Mouse (Mus musculus) intestine, embryonic 15.5 days (tissue): ENCODE measurements around the gene Cldn10. TPM values are rescaled to one million over a fixed set of nuclear protein-coding genes. Genes with fewer than 3 reads are reported as not detected.
A peak's percentile ranks its signal among the peaks of the same experiment; 100 is the strongest.

Source experiments
- ATAC-seq: fragments of 200-750 bp; cut with Nextera tagmentation; 2 replicates; pipeline ENCODE4 v1.8.0; 2017; ENCODE audit warnings: moderate TSS enrichment, moderate library complexity
- H3K27ac ChIP-seq: fragments of 300-500 bp; sonication (generic); 2 replicates; pipeline ENCODE4 v1.5.1; 2015; ENCODE audit warnings: mild to moderate bottlenecking, inconsistent platforms
- H3K27me3 ChIP-seq: fragments of 300-500 bp; sonication (generic); replicated peaks from 2 replicates; pipeline ENCODE4 v1.6.1; 2015; ENCODE audit warnings: inconsistent platforms
- H3K36me3 ChIP-seq: fragments of 300-500 bp; sonication (generic); 2 replicates; pipeline ENCODE4 v1.6.1; 2015; ENCODE audit warnings: inconsistent platforms
- H3K4me1 ChIP-seq: fragments of 300-500 bp; sonication (generic); replicated peaks from 2 replicates; pipeline ENCODE4 v1.6.1; 2015; ENCODE audit warnings: inconsistent platforms
- H3K4me2 ChIP-seq: fragments of 300-500 bp; sonication (generic); replicated peaks from 2 replicates; pipeline ENCODE4 v1.6.1; 2015; ENCODE audit warnings: mild to moderate bottlenecking, inconsistent platforms
- H3K4me3 ChIP-seq: fragments of 300-500 bp; sonication (generic); replicated peaks from 2 replicates; pipeline ENCODE4 v1.5.1; 2015; ENCODE audit warnings: inconsistent platforms
- H3K9ac ChIP-seq: fragments of 300-500 bp; sonication (generic); 2 replicates; pipeline ENCODE4 v1.6.1; 2015; ENCODE audit warnings: inconsistent platforms
- H3K9me3 ChIP-seq: fragments of 300-500 bp; sonication (generic); 2 replicates; pipeline ENCODE4 v1.6.1; 2016; ENCODE audit warnings: inconsistent platforms
- WGBS: fragments of 180-500 bp; shearing (Covaris S2); methylation state at CpG from one replicate; pipeline ENCODE4 v1.1.7; 2015; 5-methylcytosine and 5-hydroxymethylcytosine counted together
- polyA plus RNA-seq: library from polyadenylated mRNA; unstranded; fragments of >200 nt; fragmentation: Nextera tagmentation; extraction: Ambion mirVana; gene quantifications from 2 replicates; pipeline ENCODE4 v1.2.1, GENCODE M21; 2015

The Cldn10 gene
- polyA plus RNA-seq, 1 experiment from 2014 or later = 19.7 TPM

DNA sequence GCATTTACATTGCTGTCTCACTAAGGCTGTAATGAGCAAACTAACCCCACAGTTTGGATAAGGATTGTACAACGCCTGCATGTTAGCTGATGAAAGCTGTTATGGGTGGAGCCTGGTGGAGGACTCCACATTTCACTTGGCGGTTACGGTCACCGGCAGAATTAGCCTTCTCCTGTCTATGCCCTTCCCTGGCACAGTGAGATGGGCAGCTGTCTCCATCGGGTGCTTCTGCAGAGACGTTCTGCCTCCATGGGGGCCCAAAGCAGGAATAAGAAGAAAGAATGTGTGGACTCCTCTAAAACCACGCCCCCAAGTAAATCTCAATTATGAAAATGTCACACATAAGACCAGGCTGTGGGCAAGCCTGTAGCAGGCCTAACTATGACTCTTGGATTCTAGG, 21.8 kb upstream of the Cldn10 start:
- WGBS = 65% methylated on average over 7 of the region's 7 CpGs
- Histone ChIP-seq H3K9ac (no peak overlapping the region), H3K36me3 (no peaks in the 10 kb centered on the region), H3K4me2 (no peak overlapping the region), H3K27ac (no peak overlapping the region), H3K4me1 (no peaks in the 10 kb centered on the region), H3K4me3 (no peak overlapping the region), H3K9me3 (no peaks in the 10 kb centered on the region), H3K27me3 (no peaks in the 10 kb centered on the region; the same call in 1 of the 2 replicates)
- no peak for ATAC-seq

GRCm38 (mm10) chr14:118766368-118766767, 21.3 kb upstream of the Cldn10 start:
- no peak for ATAC-seq
- Histone ChIP-seq H3K27me3 (no peaks in the 10 kb centered on the region; the same call in 1 of the 2 replicates), H3K9ac (no peak overlapping the region), H3K36me3 (no peaks in the 10 kb centered on the region), H3K4me1 (no peaks in the 10 kb centered on the region), H3K4me3 (no peak overlapping the region), H3K4me2 (no peak overlapping the region), H3K27ac (no peak overlapping the region), H3K9me3 (no peaks in the 10 kb centered on the region)
- WGBS = 56% methylated on average over 5 of the region's 5 CpGs

GRCm38 (mm10) chr14:118767673-118768353, 19.9 kb upstream of the Cldn10 start:
- Histone ChIP-seq H3K36me3 (no peaks in the 10 kb centered on the region), H3K9me3 (no peaks in the 10 kb centered on the region), H3K27me3 (no peaks in the 10 kb centered on the region; the same call in 1 of the 2 replicates), H3K4me3 (no peak overlapping the region), H3K27ac (no peak overlapping the region), H3K4me2 (no peak overlapping the region), H3K9ac (no peak overlapping the region), H3K4me1 (no peaks in the 10 kb centered on the region)
- WGBS = 34% methylated on average over 14 of the region's 14 CpGs
- ATAC-seq = peak; percentile 88

- Histone ChIP-seq H3K9me3 (no peaks in the 10 kb centered on the region), H3K36me3 (no peaks in the 10 kb centered on the region), H3K27ac (no peak overlapping the region), H3K4me2 (no peak overlapping the region), H3K27me3 (no peaks in the 10 kb centered on the region; the same call in 1 of the 2 replicates), H3K4me1 (no peaks in the 10 kb centered on the region), H3K4me3 (no peak overlapping the region), H3K9ac (no peak overlapping the region)
- 50% methylated on average over 17 of the region's 17 CpGs for WGBS
- ATAC-seq = peak; percentile 45
Measured at GRCm38 (mm10) chr14:118768354-118768713, 19.4 kb upstream of the Cldn10 start.

DNA sequence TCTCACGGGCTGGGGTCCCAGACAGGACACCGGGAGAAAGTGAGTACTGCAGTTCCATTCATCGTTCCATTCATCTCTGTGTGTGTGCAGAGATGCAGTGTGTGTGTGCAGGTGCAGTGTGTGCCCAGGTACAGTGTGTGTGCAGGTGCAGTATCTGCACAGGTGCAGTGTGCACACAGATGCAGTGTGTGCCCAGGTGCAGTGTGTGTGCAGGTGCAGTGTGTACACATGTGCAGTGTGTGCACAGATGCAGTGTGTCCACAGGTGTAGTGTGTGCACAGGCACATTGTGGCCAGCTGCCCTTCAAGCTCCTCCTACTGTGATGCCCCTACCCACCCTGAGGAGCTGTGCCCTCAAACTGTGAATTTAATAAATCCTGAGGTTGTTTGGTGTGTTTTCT, 14.0 kb upstream of the Cldn10 start:
- H3K4me3 ChIP-seq = no peak overlapping the region
- no peak overlapping the region for H3K27ac ChIP-seq
- ATAC-seq = no peak
- no peaks in the 10 kb centered on the region for H3K9me3 ChIP-seq
- H3K4me1 ChIP-seq = no peaks in the 10 kb centered on the region
- H3K27me3 ChIP-seq = no peaks in the 10 kb centered on the region
- no peak overlapping the region for H3K9ac ChIP-seq
- no peaks in the 10 kb centered on the region for H3K36me3 ChIP-seq
- 86% methylated on average over 3 of the region's 3 CpGs for WGBS
- no peak overlapping the region for H3K4me2 ChIP-seq

DNA sequence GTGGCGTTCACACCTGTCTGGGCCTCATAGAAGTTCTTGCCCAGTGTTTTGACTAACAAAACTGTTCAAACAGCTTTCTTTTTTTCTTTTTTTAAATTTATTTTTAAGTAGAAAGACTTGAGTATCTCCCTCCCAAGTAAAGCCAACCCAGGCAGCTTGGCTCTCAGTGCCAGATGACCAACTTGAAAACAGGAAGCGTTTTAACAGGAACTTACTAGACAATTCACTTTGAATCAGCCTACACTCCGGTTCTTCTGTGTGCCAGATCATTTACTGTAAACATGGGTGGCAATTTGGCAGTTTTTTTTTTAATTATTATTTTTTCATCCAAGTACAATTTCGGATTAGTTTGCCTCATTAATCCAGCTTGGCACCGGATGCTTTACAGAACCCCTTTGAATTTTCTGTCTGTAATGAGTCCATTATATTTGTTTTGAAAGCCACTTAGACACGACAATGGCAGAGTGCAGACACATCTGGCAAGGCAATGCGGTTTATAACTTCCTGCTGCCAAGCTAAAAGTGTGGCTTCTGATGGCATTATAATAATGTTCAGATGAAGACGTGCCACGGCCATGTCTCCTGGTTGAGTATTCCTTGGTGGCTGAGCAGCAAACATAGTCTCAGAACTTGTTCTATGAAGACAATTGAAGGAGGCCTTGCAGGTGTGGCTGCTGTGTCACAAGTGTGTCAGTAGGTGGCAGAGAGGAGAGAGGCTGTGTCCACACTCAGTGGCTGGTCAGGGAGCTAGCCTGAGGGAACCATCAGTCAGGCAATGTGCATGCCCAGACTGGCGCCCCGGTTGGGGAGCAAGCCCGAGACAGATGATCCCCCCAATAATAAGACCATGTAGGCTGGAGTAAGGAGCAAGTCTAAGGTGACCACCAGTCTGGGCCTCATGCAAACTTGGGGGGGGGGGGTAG, 12.9 kb upstream of the Cldn10 start:
- WGBS = 78% methylated on average over 12 of the region's 12 CpGs
- H3K27me3 ChIP-seq = no peaks in the 10 kb centered on the region
- ATAC-seq = no peak
- H3K4me1 ChIP-seq = no peaks in the 10 kb centered on the region
- no peaks in the 10 kb centered on the region for H3K36me3 ChIP-seq
- H3K9me3 ChIP-seq = no peaks in the 10 kb centered on the region
- H3K4me3 ChIP-seq = no peak overlapping the region
- H3K9ac ChIP-seq = no peak overlapping the region
- H3K4me2 ChIP-seq = no peak overlapping the region
- no peak overlapping the region for H3K27ac ChIP-seq

GRCm38 (mm10) chr14:118775554-118775953, 12.2 kb upstream of the Cldn10 start:
- Histone ChIP-seq H3K4me1 (no peaks in the 10 kb centered on the region), H3K4me3 (no peak overlapping the region), H3K9ac (no peak overlapping the region), H3K9me3 (no peaks in the 10 kb centered on the region), H3K4me2 (no peak overlapping the region), H3K27me3 (no peaks in the 10 kb centered on the region), H3K27ac (no peak overlapping the region), H3K36me3 (no peaks in the 10 kb centered on the region)
- ATAC-seq = no peak
- WGBS = 80% methylated on average over 1 of the region's 1 CpGs

DNA sequence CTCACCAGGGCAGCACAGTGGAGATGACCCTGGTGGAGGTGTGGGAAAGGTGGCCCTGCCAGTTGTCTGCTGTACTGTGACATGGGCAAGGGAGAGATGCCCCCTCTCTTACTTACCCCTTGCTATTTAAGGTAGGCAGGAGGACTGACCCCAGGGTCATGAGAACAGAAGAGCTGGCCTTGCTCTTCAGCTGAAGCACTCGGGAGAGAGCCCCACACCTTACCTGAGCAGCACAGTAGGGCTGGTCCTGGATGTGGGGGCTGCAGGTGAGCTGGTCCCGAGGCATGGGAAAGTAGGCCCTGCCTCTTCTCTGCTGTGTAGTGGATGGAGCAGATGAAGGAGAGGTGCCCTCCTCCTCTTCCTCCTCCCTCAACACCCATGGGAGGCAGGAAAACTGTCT, 11.3 kb upstream of the Cldn10 start:
- WGBS = 97% methylated on average over 2 of the region's 2 CpGs
- H3K36me3 ChIP-seq = no peaks in the 10 kb centered on the region
- no peaks in the 10 kb centered on the region for H3K4me1 ChIP-seq
- no peak overlapping the region for H3K4me2 ChIP-seq
- H3K4me3 ChIP-seq = no peak overlapping the region
- no peak for ATAC-seq
- H3K27ac ChIP-seq = no peak overlapping the region
- H3K9me3 ChIP-seq = no peaks in the 10 kb centered on the region
- no peak overlapping the region for H3K9ac ChIP-seq
- H3K27me3 ChIP-seq = no peaks in the 10 kb centered on the region

DNA sequence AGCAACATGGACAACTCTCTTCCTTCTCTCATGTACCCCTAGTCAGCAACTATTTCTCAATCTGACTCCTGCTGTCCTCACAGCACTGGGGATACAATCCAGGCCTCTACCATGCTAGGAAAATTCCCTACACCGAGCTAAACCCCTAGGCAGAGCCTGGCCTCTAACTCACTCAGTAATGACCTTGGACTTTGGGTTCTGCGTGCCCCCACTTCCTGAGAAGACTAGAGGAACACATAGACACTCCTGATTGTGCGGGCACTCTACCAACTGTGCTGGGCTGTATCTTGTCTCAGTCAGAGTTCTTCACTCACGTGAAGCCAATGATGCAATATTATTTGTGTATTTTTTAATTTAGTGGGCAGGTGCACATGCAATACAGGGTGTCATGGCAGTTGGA, 10.2 kb upstream of the Cldn10 start:
- Histone ChIP-seq H3K27me3 (no peaks in the 10 kb centered on the region), H3K27ac (no peak overlapping the region), H3K9ac (no peak overlapping the region), H3K4me2 (no peak overlapping the region), H3K4me1 (no peaks in the 10 kb centered on the region), H3K9me3 (no peaks in the 10 kb centered on the region), H3K4me3 (no peak overlapping the region), H3K36me3 (no peaks in the 10 kb centered on the region)
- ATAC-seq = no peak
- WGBS = 77% methylated on average over 4 of the region's 4 CpGs

DNA sequence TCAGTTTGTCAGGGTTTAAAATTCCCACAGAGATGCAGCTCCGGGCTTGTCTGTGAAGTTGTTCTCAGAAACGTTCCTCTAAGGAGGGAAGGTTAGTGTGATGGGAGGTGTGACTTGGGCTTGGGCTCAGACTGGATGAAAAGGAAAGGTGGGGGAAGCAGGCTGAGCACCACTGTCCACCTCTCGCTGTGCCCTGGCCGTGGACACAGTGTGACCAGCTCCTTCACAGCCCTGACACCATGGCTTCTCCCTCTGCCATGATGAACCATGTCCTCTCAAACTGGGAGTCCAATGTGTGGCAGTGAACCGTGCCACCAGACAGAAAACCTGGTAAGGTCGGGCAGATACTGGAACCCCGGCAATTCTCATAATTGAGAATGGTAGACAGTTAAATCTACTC, 6.1 kb upstream of the Cldn10 start:
- WGBS = 84% methylated on average over 7 of the region's 7 CpGs
- H3K4me1 ChIP-seq = no peaks in the 10 kb centered on the region
- H3K27ac ChIP-seq = no peak overlapping the region
- no peaks in the 10 kb centered on the region for H3K36me3 ChIP-seq
- no peaks in the 10 kb centered on the region for H3K9me3 ChIP-seq
- H3K4me2 ChIP-seq = no peak overlapping the region
- H3K9ac ChIP-seq = no peak overlapping the region
- no peak overlapping the region for H3K4me3 ChIP-seq
- no peak for ATAC-seq
- no peaks in the 10 kb centered on the region for H3K27me3 ChIP-seq

GRCm38 (mm10) chr14:118782241-118782640, 5.5 kb upstream of the Cldn10 start:
- no peak for ATAC-seq
- 50% methylated on average over 3 of the region's 3 CpGs for WGBS
- Histone ChIP-seq H3K4me3 (no peak overlapping the region), H3K27me3 (no peaks in the 10 kb centered on the region), H3K4me1 (no peaks in the 10 kb centered on the region), H3K4me2 (no peak overlapping the region), H3K36me3 (no peaks in the 10 kb centered on the region), H3K9ac (no peak overlapping the region), H3K27ac (no peak overlapping the region), H3K9me3 (no peaks in the 10 kb centered on the region)

GRCm38 (mm10) chr14:118783326-118783935, 4.3 kb upstream of the Cldn10 start:
- Histone ChIP-seq H3K4me2 (no peak overlapping the region), H3K4me3 (no peak overlapping the region), H3K36me3 (no peaks in the 10 kb centered on the region), H3K4me1 (no peaks in the 10 kb centered on the region), H3K27me3 (no peaks in the 10 kb centered on the region), H3K9ac (no peak overlapping the region), H3K9me3 (no peaks in the 10 kb centered on the region), H3K27ac (no peak overlapping the region)
- no peak for ATAC-seq
- 69% methylated on average over 17 of the region's 17 CpGs for WGBS
